Mouse (Mus musculus) intestine, postnatal 0 days (tissue): ENCODE data around the gene Zbtb16. TPM values are rescaled to one million over a fixed set of nuclear protein-coding genes. Genes with fewer than 3 reads are reported as not detected.

Experiments used
- ATAC-seq: fragments of 200-750 bp; cut with Nextera tagmentation; 2 replicates; pipeline ENCODE4 v1.8.0; 2017; ENCODE audit warnings: mild to moderate bottlenecking, moderate TSS enrichment, moderate library complexity
- H3K27ac ChIP-seq: fragments of 300-500 bp; sonication (generic); 2 replicates; pipeline ENCODE4 v1.5.1; 2014; ENCODE audit warnings: mild to moderate bottlenecking, low read depth, low read length, moderate library complexity
- H3K27me3 ChIP-seq: fragments of 300-500 bp; sonication (generic); replicated peaks from 2 replicates; pipeline ENCODE4 v1.6.1; 2014; ENCODE audit warnings: low read length, mixed read lengths; ENCODE audit not compliant: control insufficient read depth, insufficient read depth
- H3K36me3 ChIP-seq: fragments of 300-500 bp; sonication (generic); 2 replicates; pipeline ENCODE4 v1.6.1; 2014; ENCODE audit warnings: mild to moderate bottlenecking, moderate library complexity; ENCODE audit not compliant: control insufficient read depth, insufficient read depth
- H3K4me1 ChIP-seq: fragments of 300-500 bp; sonication (generic); replicated peaks from 2 replicates; pipeline ENCODE4 v1.6.1; 2014; ENCODE audit warnings: antibody characterized with exemption, low read length, mixed read lengths; ENCODE audit not compliant: control insufficient read depth, insufficient read depth
- H3K4me2 ChIP-seq: fragments of 300-500 bp; sonication (generic); replicated peaks from 2 replicates; pipeline ENCODE4 v1.6.1; 2014; ENCODE audit warnings: low read depth, mild to moderate bottlenecking, moderate library complexity
- H3K4me3 ChIP-seq: fragments of 300-500 bp; sonication (generic); 2 replicates; pipeline ENCODE4 v1.5.1; 2014; ENCODE audit warnings: low read depth, low read length
- H3K9ac ChIP-seq: fragments of 300-500 bp; sonication (generic); 2 replicates; pipeline ENCODE4 v1.6.1; 2014; ENCODE audit warnings: mild to moderate bottlenecking, low read depth, low read length
- H3K9me3 ChIP-seq: fragments of 300-500 bp; sonication (generic); 2 replicates; pipeline ENCODE4 v1.6.1; 2016; ENCODE audit warnings: mixed run types; ENCODE audit not compliant: control insufficient read depth
- CTCF ChIP-seq: sonication (generic); IDR thresholded peaks from 2 replicates; pipeline ENCODE4 v1.5.1; 2016; ENCODE audit warnings: low read depth, mild to moderate bottlenecking, control low read depth, antibody characterized with exemption, moderate library complexity
- WGBS: fragments of 180-500 bp; shearing (Covaris S2); extraction: QIAGEN DNeasy Blood & Tissue Kit; methylation state at CpG from one replicate; pipeline ENCODE4 v1.1.7; 2014; 5-methylcytosine and 5-hydroxymethylcytosine counted together
- polyA plus RNA-seq: library from polyadenylated mRNA; unstranded; fragments of >200 nt; fragmentation: Nextera tagmentation; extraction: Ambion mirVana; gene quantifications from 2 replicates; pipeline ENCODE4 v1.2.1, GENCODE M21; 2015

The Zbtb16 gene
- polyA plus RNA-seq, 1 experiment from 2014 or later, result 0.91 TPM

DNA sequence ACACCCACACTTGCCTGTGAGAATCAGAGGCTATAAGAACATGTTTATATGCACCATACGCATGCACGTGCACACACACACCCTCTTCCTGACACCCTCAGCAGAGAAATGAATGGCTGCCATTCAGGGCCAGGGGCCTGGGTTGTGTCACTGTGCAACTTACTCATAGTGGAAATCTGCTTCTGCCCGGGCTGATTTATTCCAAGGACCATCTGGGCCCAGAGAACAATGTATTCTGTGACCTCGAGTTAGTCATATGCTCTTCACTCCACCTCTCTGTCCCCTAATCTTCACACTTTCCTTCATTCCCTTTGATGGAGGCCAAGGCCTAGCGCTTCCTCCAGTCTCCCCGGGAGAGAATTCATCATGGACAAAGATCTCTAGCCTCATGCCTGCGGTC lies 150.3 kb downstream of the Zbtb16 start:
- ATAC-seq, result no peak
- Histone ChIP-seq H3K9ac (no peak overlapping the region), H3K4me1 (no peaks in the 10 kb centered on the region), H3K4me2 (no peak overlapping the region), H3K27ac (no peak overlapping the region), H3K4me3 (no peak overlapping the region), H3K9me3 (no peaks in the 10 kb centered on the region), H3K27me3 (no peaks in the 10 kb centered on the region), H3K36me3 (no peaks in the 10 kb centered on the region)
- TF ChIP-seq CTCF, result no peak
- 68% methylated on average over 7 of the region's 7 CpGs for WGBS

DNA sequence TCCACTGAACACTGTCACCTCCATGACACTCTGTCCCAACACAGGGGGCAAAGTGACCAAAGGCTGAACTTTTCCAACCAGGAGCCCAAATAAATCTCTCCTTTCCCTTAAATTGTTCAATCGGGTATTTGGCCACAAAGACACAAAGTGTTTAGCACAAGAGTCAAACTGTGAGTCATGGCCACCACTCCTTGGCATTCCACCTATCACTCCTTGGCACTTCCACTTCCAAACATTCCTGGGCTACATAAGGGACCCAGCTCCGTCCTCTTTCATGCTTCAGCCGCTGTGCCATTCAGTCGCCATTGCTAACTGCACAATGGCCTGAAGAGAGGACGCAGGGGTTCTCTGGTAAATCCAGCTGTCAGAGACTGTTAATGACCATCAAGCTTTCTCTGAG lies 151.9 kb downstream of the Zbtb16 start:
- Histone ChIP-seq H3K4me2 (no peak overlapping the region), H3K27me3 (no peaks in the 10 kb centered on the region), H3K4me3 (no peak overlapping the region), H3K36me3 (no peaks in the 10 kb centered on the region), H3K9me3 (no peaks in the 10 kb centered on the region), H3K4me1 (no peaks in the 10 kb centered on the region; the same call in 1 of the 2 replicates), H3K27ac (no peak overlapping the region), H3K9ac (no peak overlapping the region)
- TF ChIP-seq CTCF, result no peak
- 84% methylated on average over 5 of the region's 5 CpGs for WGBS
- ATAC-seq, result no peak

DNA sequence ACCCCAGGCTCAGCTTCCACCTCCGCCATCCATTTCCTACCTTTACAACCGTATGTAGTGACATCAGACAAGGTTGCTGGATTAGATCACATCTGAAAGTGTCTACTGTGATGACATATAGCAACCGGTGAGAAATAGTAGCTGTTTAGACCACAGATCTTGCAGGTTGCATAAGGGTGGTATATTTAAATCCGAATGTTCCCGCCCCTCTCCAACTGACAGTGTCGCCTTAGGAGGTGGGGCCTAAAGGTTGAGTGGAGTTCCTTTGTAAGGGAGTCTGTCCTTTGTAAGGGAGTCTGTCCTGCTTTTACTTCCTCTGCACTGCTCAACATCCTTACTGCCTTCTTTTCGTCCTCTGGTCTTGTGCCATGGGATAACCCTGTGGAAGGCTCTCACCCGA lies 154.8 kb downstream of the Zbtb16 start:
- no peaks in the 10 kb centered on the region for H3K36me3 ChIP-seq
- no peak overlapping the region for H3K4me3 ChIP-seq
- H3K27me3 ChIP-seq, result no peaks in the 10 kb centered on the region
- H3K27ac ChIP-seq, result no peak overlapping the region
- ATAC-seq, result no peak
- H3K4me1 ChIP-seq, result no peaks in the 10 kb centered on the region; the same call in 1 of the 2 replicates
- no peak overlapping the region for H3K9ac ChIP-seq
- H3K9me3 ChIP-seq, result no peaks in the 10 kb centered on the region
- 86% methylated on average over 8 of the region's 8 CpGs for WGBS
- H3K4me2 ChIP-seq, result no peak overlapping the region
- TF ChIP-seq CTCF, result no peak

DNA sequence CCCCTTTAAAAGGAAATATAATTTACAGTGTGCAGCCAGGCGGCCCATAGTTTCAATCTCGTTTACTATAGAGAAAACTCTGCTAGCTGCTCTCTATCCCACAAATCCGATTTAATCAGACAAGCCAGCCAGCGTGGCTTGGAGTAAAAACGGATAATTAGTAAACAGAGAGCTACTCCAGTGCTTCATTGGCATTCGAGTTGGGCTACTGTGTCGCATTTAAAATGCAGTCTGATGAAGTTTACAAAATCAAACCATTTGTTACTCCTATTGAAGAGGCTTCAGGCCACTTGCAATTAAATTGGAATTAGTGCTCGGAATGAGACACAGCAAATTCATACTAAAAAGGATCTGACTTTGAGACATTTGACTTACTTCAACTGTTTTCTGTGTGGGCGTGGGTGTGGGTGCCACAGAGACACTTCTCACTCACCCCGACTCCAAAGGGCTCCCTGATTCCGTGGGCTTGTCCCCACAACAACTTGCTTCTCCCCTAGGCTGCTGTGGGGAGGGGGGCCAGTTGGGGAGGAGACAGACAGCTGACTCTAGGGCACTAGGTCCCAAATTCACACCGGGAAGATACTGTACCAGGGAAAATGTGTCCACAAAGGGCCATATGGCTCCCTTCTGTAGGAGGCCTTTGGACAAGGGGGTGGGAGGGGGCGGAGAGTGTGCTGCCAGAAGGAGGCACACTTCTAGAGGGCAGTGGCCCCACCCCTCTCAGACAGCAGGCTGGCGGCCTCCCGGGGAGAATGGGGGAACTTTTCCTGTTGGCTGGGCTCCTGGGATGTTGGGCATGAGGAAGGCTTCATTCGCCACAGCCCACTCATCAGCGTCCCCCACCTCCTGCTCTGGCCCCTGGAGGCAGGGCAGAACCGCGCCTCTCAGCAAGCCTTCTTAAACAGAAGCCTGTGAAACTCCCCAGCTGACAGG lies 157.3 kb downstream of the Zbtb16 start:
- Histone ChIP-seq H3K9ac (no peak overlapping the region), H3K4me2 (no peak overlapping the region), H3K27me3 (no peaks in the 10 kb centered on the region), H3K9me3 (no peaks in the 10 kb centered on the region), H3K27ac (no peak overlapping the region), H3K36me3 (no peaks in the 10 kb centered on the region), H3K4me1 (no peaks in the 10 kb centered on the region; the same call in 1 of the 2 replicates), H3K4me3 (no peak overlapping the region)
- ATAC-seq, result no peak
- peak; percentile 44 for TF ChIP-seq CTCF
- WGBS, result 43% methylated on average over 19 of the region's 19 CpGs

DNA sequence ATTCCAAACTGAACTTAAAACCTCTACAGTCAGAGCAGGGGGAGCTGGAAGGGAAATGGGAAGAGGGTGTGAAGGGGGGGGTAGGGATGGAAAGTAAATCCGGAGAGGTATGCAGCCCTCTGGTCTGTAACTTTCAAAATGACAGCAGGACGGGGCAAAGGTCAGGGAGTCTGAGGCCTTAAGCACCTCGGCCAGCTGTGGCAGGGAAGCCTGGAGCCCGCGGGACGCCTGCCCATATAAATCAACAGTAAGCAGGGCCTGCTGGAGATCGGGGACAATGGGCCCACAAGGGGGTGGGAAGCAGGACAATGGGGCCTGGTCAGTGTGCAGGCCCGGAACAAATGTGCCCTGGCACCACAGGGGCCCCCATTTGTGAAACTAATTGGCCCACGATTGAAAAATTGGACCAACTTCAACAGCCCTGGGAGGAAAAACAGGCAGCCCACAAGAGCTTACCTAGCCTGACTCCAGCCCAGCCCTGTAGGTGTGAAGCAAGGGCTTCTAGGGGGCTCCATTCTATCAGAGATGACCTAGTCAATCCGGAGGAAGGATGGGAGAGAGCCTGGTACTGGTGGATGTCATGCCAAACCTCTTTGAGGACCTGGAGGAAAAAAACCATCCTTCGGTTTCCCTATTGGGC lies 160.8 kb downstream of the Zbtb16 start:
- Histone ChIP-seq H3K9me3 (no peaks in the 10 kb centered on the region), H3K27ac (no peak overlapping the region), H3K36me3 (no peaks in the 10 kb centered on the region), H3K27me3 (no peaks in the 10 kb centered on the region), H3K4me2 (no peak overlapping the region), H3K9ac (no peak overlapping the region), H3K4me1 (no peaks in the 10 kb centered on the region; the same call in 1 of the 2 replicates), H3K4me3 (no peak overlapping the region)
- 29% methylated on average over 11 of the region's 11 CpGs for WGBS
- TF ChIP-seq CTCF, result no peak
- no peak for ATAC-seq

DNA sequence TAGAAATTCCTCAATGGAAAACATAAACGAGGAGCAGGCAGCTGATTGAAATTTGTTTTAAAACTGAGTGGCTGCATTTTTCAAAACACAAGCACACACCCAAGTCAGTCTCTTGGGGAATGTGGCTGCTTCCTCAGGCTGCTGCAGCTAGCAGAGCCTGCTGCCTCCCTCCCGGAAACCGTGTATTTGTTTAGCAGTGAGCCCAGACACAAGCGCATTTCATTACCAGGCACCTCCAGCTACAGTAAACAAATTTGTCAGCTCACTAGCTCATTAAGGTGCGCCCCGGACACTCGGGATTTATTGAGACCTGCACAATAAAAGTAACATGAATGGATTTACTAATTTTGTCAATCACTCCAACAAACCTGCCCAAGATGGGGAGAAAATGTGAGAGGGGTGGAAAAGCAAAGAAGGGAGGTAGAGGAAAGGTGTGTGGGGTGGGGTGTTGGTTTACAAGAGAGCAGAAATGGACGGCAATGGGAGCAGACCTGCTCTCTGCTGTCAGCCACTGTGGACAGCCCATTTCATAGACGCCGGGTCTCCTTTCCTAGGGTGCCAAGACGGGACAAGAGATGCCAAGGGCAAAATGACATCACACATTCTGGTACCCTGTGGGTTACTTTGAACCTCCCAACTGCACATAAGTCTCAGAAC lies 161.5 kb downstream of the Zbtb16 start:
- no peak for ATAC-seq
- no peaks in the 10 kb centered on the region for H3K36me3 ChIP-seq
- no peak overlapping the region for H3K27ac ChIP-seq
- H3K4me1 ChIP-seq, result no peaks in the 10 kb centered on the region; the same call in 1 of the 2 replicates
- H3K4me2 ChIP-seq, result no peak overlapping the region
- H3K27me3 ChIP-seq, result no peaks in the 10 kb centered on the region
- H3K9me3 ChIP-seq, result no peaks in the 10 kb centered on the region
- 30% methylated on average over 11 of the region's 11 CpGs for WGBS
- TF ChIP-seq CTCF, result no peak
- H3K4me3 ChIP-seq, result no peak overlapping the region
- H3K9ac ChIP-seq, result no peak overlapping the region
